Mouse (Mus musculus) neural tube, embryonic 15.5 days (tissue): Measurements from ENCODE around the gene Lbh. TPM values are rescaled to one million over a fixed set of nuclear protein-coding genes. Genes with fewer than 3 reads are reported as not detected.
A peak's percentile ranks its signal among the peaks of the same experiment; 100 is the strongest.

Source experiments
- ATAC-seq: fragments of 200-750 bp; cut with Nextera tagmentation; 2 replicates; pipeline ENCODE4 v1.8.0; 2017; ENCODE audit warnings: mild to moderate bottlenecking, moderate TSS enrichment, moderate library complexity; ENCODE audit not compliant: low FRiP score
- H3K27ac ChIP-seq: fragments of 300-500 bp; sonication (generic); replicated peaks from 2 replicates; pipeline ENCODE4 v1.5.1; 2015; ENCODE audit warnings: mild to moderate bottlenecking, inconsistent platforms
- H3K27me3 ChIP-seq: fragments of 300-500 bp; sonication (generic); replicated peaks from 2 replicates; pipeline ENCODE4 v1.6.1; 2015; ENCODE audit warnings: inconsistent platforms
- H3K36me3 ChIP-seq: fragments of 300-500 bp; sonication (generic); 2 replicates; pipeline ENCODE4 v1.6.1; 2015; ENCODE audit warnings: inconsistent platforms
- H3K4me1 ChIP-seq: fragments of 300-500 bp; sonication (generic); 2 replicates; pipeline ENCODE4 v1.6.1; 2015; ENCODE audit warnings: inconsistent platforms
- H3K4me2 ChIP-seq: fragments of 300-500 bp; sonication (generic); 2 replicates; pipeline ENCODE4 v1.6.1; 2015; ENCODE audit warnings: inconsistent platforms, mild to moderate bottlenecking, moderate library complexity
- H3K4me3 ChIP-seq: fragments of 300-500 bp; sonication (generic); replicated peaks from 2 replicates; pipeline ENCODE4 v1.5.1; 2015; ENCODE audit warnings: mild to moderate bottlenecking, inconsistent platforms
- H3K9ac ChIP-seq: fragments of 300-500 bp; sonication (generic); replicated peaks from 2 replicates; pipeline ENCODE4 v1.6.1; 2015; ENCODE audit warnings: mild to moderate bottlenecking, inconsistent platforms
- H3K9me3 ChIP-seq: fragments of 300-500 bp; sonication (generic); replicated peaks from 2 replicates; pipeline ENCODE4 v1.6.1; 2016; ENCODE audit warnings: inconsistent platforms
- WGBS: fragments of 180-500 bp; shearing (Covaris S2); methylation state at CpG from one replicate; pipeline ENCODE4 v1.1.7; 2015; ENCODE audit warnings: mixed read lengths; 5-methylcytosine and 5-hydroxymethylcytosine counted together
- polyA plus RNA-seq: library from polyadenylated mRNA; unstranded; fragments of >200 nt; fragmentation: Nextera tagmentation; extraction: Ambion mirVana; gene quantifications from 2 replicates; pipeline ENCODE4 v1.2.1, GENCODE M21; 2015

Gene Lbh
- polyA plus RNA-seq, 1 experiment from 2014 or later = 4.9 TPM

GRCm38 (mm10) chr17:72925804-72926617 lies 7.9 kb downstream of the Lbh start:
- no peaks in the 10 kb centered on the region for H3K9me3 ChIP-seq
- H3K36me3 ChIP-seq = peaks cover 13% of the 10 kb centered on the region
- H3K9ac ChIP-seq = 0 out of 2 replicates have a peak overlapping the region, but pooled peaks have one; percentile 17
- peaks cover 63% of the 10 kb centered on the region for H3K4me1 ChIP-seq
- no peak overlapping the region for H3K4me3 ChIP-seq
- peak overlapping the region; percentile 74 for H3K27ac ChIP-seq
- WGBS = 15% methylated on average over 12 of the region's 12 CpGs
- peak overlapping the region; percentile 39 for H3K4me2 ChIP-seq
- peak; percentile 88 for ATAC-seq
- H3K27me3 ChIP-seq = no peaks in the 10 kb centered on the region

GRCm38 (mm10) chr17:72926994-72927393 lies 8.9 kb downstream of the Lbh start:
- no peaks in the 10 kb centered on the region for H3K27me3 ChIP-seq
- H3K4me3 ChIP-seq = no peak overlapping the region
- H3K9me3 ChIP-seq = no peaks in the 10 kb centered on the region
- no peak overlapping the region for H3K9ac ChIP-seq
- no peak for ATAC-seq
- H3K4me2 ChIP-seq = no peak overlapping the region
- peaks cover 54% of the 10 kb centered on the region for H3K4me1 ChIP-seq
- H3K36me3 ChIP-seq = peaks cover 14% of the 10 kb centered on the region; the same call in 1 of the 2 replicates
- H3K27ac ChIP-seq = no peak overlapping the region; the same call in 1 of the 2 replicates
- WGBS = 74% methylated on average over 8 of the region's 8 CpGs

- no peak overlapping the region for H3K27ac ChIP-seq
- H3K27me3 ChIP-seq = no peaks in the 10 kb centered on the region
- H3K4me1 ChIP-seq = peaks cover 20% of the 10 kb centered on the region
- H3K9ac ChIP-seq = no peak overlapping the region
- no peak overlapping the region for H3K4me2 ChIP-seq
- no peaks in the 10 kb centered on the region for H3K9me3 ChIP-seq
- ATAC-seq = no peak
- H3K4me3 ChIP-seq = no peak overlapping the region
- peaks cover 12% of the 10 kb centered on the region; the same call in 1 of the 2 replicates for H3K36me3 ChIP-seq
- 92% methylated on average over 4 of the region's 4 CpGs for WGBS
These were observed 15.0 kb downstream of the Lbh start for GRCm38 (mm10) chr17:72933116-72933515.

DNA sequence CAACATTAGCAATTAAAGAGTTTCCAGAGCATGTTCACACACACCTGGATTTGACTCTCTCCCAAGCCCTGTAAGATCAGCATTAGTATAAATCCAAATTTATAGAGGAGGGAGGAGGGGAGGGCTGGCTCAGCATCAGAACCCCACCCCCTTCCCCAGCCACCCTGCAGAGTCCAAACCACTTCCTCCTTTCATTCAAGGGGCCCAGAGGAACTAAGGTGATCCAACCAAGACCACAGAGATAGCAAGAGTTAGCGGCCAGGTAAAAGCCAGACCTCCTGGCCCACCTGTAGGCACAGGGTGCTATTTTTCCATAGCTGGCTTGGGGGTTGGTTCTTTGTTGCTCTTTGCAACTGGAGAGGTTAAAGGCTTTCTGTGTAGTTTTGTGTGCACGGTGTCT lies 16.0 kb downstream of the Lbh start:
- H3K27ac ChIP-seq = no peak overlapping the region

GRCm38 (mm10) chr17:72934653-72935052 lies 16.5 kb downstream of the Lbh start:
- no peak overlapping the region for H3K4me3 ChIP-seq
- no peak overlapping the region for H3K4me2 ChIP-seq
- H3K9ac ChIP-seq = no peak overlapping the region
- no peaks in the 10 kb centered on the region for H3K27me3 ChIP-seq
- H3K27ac ChIP-seq = no peak overlapping the region
- no peak for ATAC-seq
- H3K4me1 ChIP-seq = peaks cover 20% of the 10 kb centered on the region
- no peaks in the 10 kb centered on the region for H3K9me3 ChIP-seq
- peaks cover 14% of the 10 kb centered on the region; the same call in 1 of the 2 replicates for H3K36me3 ChIP-seq
- WGBS = 25% methylated on average over 3 of the region's 3 CpGs

More for the DNA sequence above, 16.0 kb downstream of the Lbh start:
- no peak overlapping the region for H3K9ac ChIP-seq
- peaks cover 13% of the 10 kb centered on the region; the same call in 1 of the 2 replicates for H3K36me3 ChIP-seq
- WGBS = 60% methylated on average over 2 of the region's 2 CpGs
- no peaks in the 10 kb centered on the region for H3K9me3 ChIP-seq
- peaks cover 22% of the 10 kb centered on the region for H3K4me1 ChIP-seq
- ATAC-seq = no peak
- H3K4me3 ChIP-seq = no peak overlapping the region
- no peaks in the 10 kb centered on the region for H3K27me3 ChIP-seq
- H3K4me2 ChIP-seq = no peak overlapping the region

DNA sequence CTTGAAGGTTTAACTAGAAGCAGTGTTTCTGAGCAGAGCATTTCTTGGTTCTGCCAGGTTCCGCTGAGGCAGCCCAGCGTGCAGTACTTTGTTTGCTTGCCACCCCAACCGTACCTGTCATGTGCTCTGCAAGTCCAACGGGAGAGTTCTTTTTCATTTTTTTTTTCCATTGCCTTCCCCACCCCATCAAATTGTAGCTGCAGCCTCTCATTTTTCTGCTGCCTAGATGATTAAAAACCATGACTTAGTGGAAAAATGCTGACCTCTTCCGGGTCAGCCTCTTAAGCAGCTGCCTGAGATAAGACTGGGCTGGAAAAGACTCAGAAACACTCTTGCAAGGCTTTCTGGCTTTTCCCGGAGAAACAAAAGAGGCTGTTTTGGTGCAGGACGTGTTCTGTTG lies 17.8 kb downstream of the Lbh start:
- H3K4me2 ChIP-seq = no peak overlapping the region
- H3K27ac ChIP-seq = 0 out of 2 replicates have a peak overlapping the region, but pooled peaks have one; percentile 18
- H3K4me3 ChIP-seq = no peak overlapping the region
- no peaks in the 10 kb centered on the region for H3K27me3 ChIP-seq
- peaks cover 27% of the 10 kb centered on the region for H3K36me3 ChIP-seq
- no peak for ATAC-seq
- 78% methylated on average over 7 of the region's 7 CpGs for WGBS
- peaks cover 20% of the 10 kb centered on the region for H3K4me1 ChIP-seq
- H3K9me3 ChIP-seq = no peaks in the 10 kb centered on the region
- no peak overlapping the region for H3K9ac ChIP-seq

DNA sequence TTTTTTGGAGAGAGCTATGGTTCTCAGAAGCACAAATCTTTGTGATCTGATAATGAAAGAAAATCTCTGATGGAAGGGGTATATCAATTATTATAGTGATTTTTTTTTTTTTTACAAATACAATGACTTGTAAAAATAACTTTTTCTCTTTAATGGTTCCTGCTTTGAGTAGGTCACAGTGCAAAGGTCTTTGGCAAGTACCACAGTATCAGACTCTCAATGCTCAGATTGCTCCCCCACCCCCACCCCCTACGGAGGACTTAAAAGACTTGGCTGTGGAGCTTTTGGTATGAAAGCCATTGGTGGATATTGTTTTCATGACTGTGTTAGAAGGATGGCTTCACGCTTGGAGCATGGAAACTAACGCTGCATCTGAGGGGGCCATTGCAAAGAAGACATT lies 18.2 kb downstream of the Lbh start:
- Histone ChIP-seq H3K4me2 (no peak overlapping the region), H3K4me1 (peaks cover 20% of the 10 kb centered on the region), H3K4me3 (no peak overlapping the region), H3K27ac (no peak overlapping the region), H3K36me3 (peaks cover 30% of the 10 kb centered on the region), H3K27me3 (no peaks in the 10 kb centered on the region), H3K9ac (no peak overlapping the region), H3K9me3 (no peaks in the 10 kb centered on the region)
- WGBS = 80% methylated on average over 3 of the region's 3 CpGs
- no peak for ATAC-seq

GRCm38 (mm10) chr17:72937204-72937603 lies 19.1 kb downstream of the Lbh start:
- Histone ChIP-seq H3K9ac (no peak overlapping the region), H3K4me2 (no peak overlapping the region), H3K9me3 (no peaks in the 10 kb centered on the region), H3K4me1 (peaks cover 20% of the 10 kb centered on the region), H3K4me3 (no peak overlapping the region), H3K36me3 (peaks cover 32% of the 10 kb centered on the region), H3K27me3 (no peaks in the 10 kb centered on the region), H3K27ac (no peak overlapping the region)
- 90% methylated on average over 9 of the region's 9 CpGs for WGBS
- no peak for ATAC-seq

DNA sequence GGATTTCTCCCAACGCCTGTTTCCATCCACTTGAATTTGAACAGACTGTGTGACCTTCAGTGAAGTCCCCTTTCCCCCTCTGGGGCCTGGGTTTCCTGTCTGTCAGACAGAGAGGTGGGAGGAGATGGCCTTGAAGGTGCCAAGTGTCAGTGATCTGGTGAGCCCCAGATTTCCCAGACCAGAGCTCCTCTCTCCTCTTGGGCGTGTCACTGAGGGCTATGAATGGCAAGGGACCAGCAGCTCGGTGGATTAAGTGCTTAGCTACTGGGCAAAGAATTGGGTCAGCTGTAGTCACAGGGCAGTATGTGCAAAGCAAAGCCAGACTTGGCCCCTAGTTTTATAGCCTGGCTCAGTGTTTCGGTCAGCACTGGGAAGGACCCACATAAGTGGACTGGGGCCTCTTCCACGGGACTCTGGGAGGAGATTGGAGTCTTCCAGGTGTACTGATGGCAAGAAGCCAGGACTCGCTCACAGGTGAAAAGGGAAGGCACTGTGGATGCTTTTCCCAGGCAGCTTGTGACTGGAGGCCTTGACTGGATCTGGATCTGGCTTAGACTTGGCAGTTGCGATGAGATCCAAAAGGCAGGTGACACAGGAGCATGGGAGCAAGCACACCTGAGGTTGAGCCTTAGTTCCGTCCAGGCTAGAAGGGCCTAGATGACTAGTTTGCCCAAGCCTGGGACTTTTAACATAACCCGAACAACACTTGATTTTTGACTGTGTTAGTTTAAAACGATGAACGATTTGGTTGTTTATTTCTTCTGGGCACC lies 20.1 kb downstream of the Lbh start:
- no peak overlapping the region for H3K27ac ChIP-seq
- H3K9ac ChIP-seq = no peak overlapping the region
- H3K4me1 ChIP-seq = peaks cover 20% of the 10 kb centered on the region
- no peak for ATAC-seq
- no peaks in the 10 kb centered on the region for H3K9me3 ChIP-seq
- H3K4me2 ChIP-seq = no peak overlapping the region
- H3K36me3 ChIP-seq = peaks cover 34% of the 10 kb centered on the region
- no peak overlapping the region for H3K4me3 ChIP-seq
- WGBS = 84% methylated on average over 11 of the region's 11 CpGs
- H3K27me3 ChIP-seq = no peaks in the 10 kb centered on the region

GRCm38 (mm10) chr17:72938871-72939568 lies 20.9 kb downstream of the Lbh start:
- no peaks in the 10 kb centered on the region for H3K9me3 ChIP-seq
- no peak overlapping the region for H3K4me2 ChIP-seq
- H3K4me1 ChIP-seq = peaks cover 20% of the 10 kb centered on the region
- 90% methylated on average over 15 of the region's 15 CpGs for WGBS
- no peak overlapping the region for H3K4me3 ChIP-seq
- no peak overlapping the region for H3K27ac ChIP-seq
- no peak for ATAC-seq
- no peak overlapping the region for H3K9ac ChIP-seq
- peaks cover 35% of the 10 kb centered on the region for H3K36me3 ChIP-seq
- H3K27me3 ChIP-seq = no peaks in the 10 kb centered on the region

- Histone ChIP-seq H3K4me2 (no peak overlapping the region), H3K36me3 (peaks cover 35% of the 10 kb centered on the region), H3K27ac (no peak overlapping the region), H3K9ac (no peak overlapping the region), H3K4me3 (no peak overlapping the region), H3K4me1 (peaks cover 16% of the 10 kb centered on the region), H3K9me3 (no peaks in the 10 kb centered on the region), H3K27me3 (no peaks in the 10 kb centered on the region)
- no peak for ATAC-seq
- WGBS = 95% methylated on average over 6 of the region's 6 CpGs
These were observed 21.4 kb downstream of the Lbh start for GRCm38 (mm10) chr17:72939569-72939899.
